Mouse (Mus musculus): ENCODE data around the gene Fopnl.

- no peak for TF ChIP-seq CTCF (IDR thresholded peaks at IDR 0.05; ENCODE audit: low read depth, low read length)
- no peak for TF ChIP-seq POLR2A (IDR thresholded peaks at IDR 0.05; ENCODE audit: extremely low read depth, insufficient read depth, low read length)
Observed at GRCm38 (mm10) chr16:14312914-14313313, 4.3 kb downstream of the Fopnl start.

All from liver, adult 2 months (tissue).